Mouse (Mus musculus): ENCODE data around the gene Jag2. TPM values are rescaled to one million over a fixed set of nuclear protein-coding genes. Genes with fewer than 3 reads are reported as not detected.

Gene Jag2
- polyA plus RNA-seq, 1 experiment = 3.2 TPM

- Histone ChIP-seq H3K27ac (ENCODE audit: insufficient read depth, low read depth, low read length) (no peak overlapping the region), H3K4me3 (ENCODE audit: insufficient read depth, low read length) (peak overlapping the region; percentile 35), H3K4me1 (ENCODE audit: control insufficient read depth, insufficient read depth, low read length) (peaks cover 41% of the 10 kb centered on the region)
- no peak for TF ChIP-seq CTCF (IDR thresholded peaks at IDR 0.05; ENCODE audit: low read depth, low read length)
- TF ChIP-seq POLR2A (IDR thresholded peaks at IDR 0.05; ENCODE audit: borderline replicate concordance, low read depth, low read length) = no peak
Observed at GRCm38 (mm10) chr12:112874199-112874598, 55.4 kb downstream of the Jag2 start.

GRCm38 (mm10) chr12:112873452-112874190 is 56.0 kb downstream of the Jag2 start:
- Histone ChIP-seq H3K27ac (ENCODE audit: insufficient read depth, low read depth, low read length) (no peak overlapping the region), H3K4me3 (ENCODE audit: insufficient read depth, low read length) (peak overlapping the region; percentile 35), H3K4me1 (ENCODE audit: control insufficient read depth, insufficient read depth, low read length) (peaks cover 44% of the 10 kb centered on the region)
- TF ChIP-seq POLR2A (IDR thresholded peaks at IDR 0.05; ENCODE audit: borderline replicate concordance, low read depth, low read length) = no peak
- peak; percentile 73 for TF ChIP-seq CTCF (IDR thresholded peaks at IDR 0.05; ENCODE audit: low read depth, low read length)

- Histone ChIP-seq H3K27ac (ENCODE audit: insufficient read depth, low read depth, low read length) (no peak overlapping the region), H3K4me1 (ENCODE audit: control insufficient read depth, insufficient read depth, low read length) (peaks cover 45% of the 10 kb centered on the region), H3K4me3 (ENCODE audit: insufficient read depth, low read length) (no peak overlapping the region)
- TF ChIP-seq CTCF (IDR thresholded peaks at IDR 0.05; ENCODE audit: low read depth, low read length) (no peak), POLR2A (IDR thresholded peaks at IDR 0.05; ENCODE audit: borderline replicate concordance, low read depth, low read length) (no peak)
Observed at GRCm38 (mm10) chr12:112872991-112873390, 56.6 kb downstream of the Jag2 start.

GRCm38 (mm10) chr12:112871272-112871671 is 58.3 kb downstream of the Jag2 start:
- Histone ChIP-seq H3K4me3 (ENCODE audit: insufficient read depth, low read length) (no peak overlapping the region), H3K27ac (ENCODE audit: insufficient read depth, low read depth, low read length) (0 out of 2 replicates have a peak overlapping the region, but pooled peaks have one; percentile 16), H3K4me1 (ENCODE audit: control insufficient read depth, insufficient read depth, low read length) (peaks cover 50% of the 10 kb centered on the region)
- TF ChIP-seq POLR2A (IDR thresholded peaks at IDR 0.05; ENCODE audit: borderline replicate concordance, low read depth, low read length) (no peak), CTCF (IDR thresholded peaks at IDR 0.05; ENCODE audit: low read depth, low read length) (no peak)

- H3K27ac ChIP-seq (ENCODE audit: insufficient read depth, low read depth, low read length) = 0 out of 2 replicates have a peak overlapping the region, but pooled peaks have one; percentile 16
- TF ChIP-seq CTCF (IDR thresholded peaks at IDR 0.05; ENCODE audit: low read depth, low read length) (no peak), POLR2A (IDR thresholded peaks at IDR 0.05; ENCODE audit: borderline replicate concordance, low read depth, low read length) (no peak)
- no peak overlapping the region for H3K4me3 ChIP-seq (ENCODE audit: insufficient read depth, low read length)
- H3K4me1 ChIP-seq (ENCODE audit: control insufficient read depth, insufficient read depth, low read length) = peaks cover 51% of the 10 kb centered on the region
Observed at GRCm38 (mm10) chr12:112870775-112871174, 58.8 kb downstream of the Jag2 start.

GRCm38 (mm10) chr12:112869783-112870204 is 59.8 kb downstream of the Jag2 start:
- H3K4me3 ChIP-seq (ENCODE audit: insufficient read depth, low read length) = no peak overlapping the region
- H3K4me1 ChIP-seq (ENCODE audit: control insufficient read depth, insufficient read depth, low read length) = peaks cover 59% of the 10 kb centered on the region
- no peak for TF ChIP-seq CTCF (IDR thresholded peaks at IDR 0.05; ENCODE audit: low read depth, low read length)
- TF ChIP-seq POLR2A (IDR thresholded peaks at IDR 0.05; ENCODE audit: borderline replicate concordance, low read depth, low read length) = no peak
- no peak overlapping the region; the same call in 1 of the 2 replicates for H3K27ac ChIP-seq (ENCODE audit: insufficient read depth, low read depth, low read length)

GRCm38 (mm10) chr12:112868178-112869087 is 61.1 kb downstream of the Jag2 start, which contains the start of gene Gpr132:
TSS of gene Gpr132 (minus strand) at chr12:112868228.
- H3K4me1 ChIP-seq (ENCODE audit: control insufficient read depth, insufficient read depth, low read length) = peaks cover 67% of the 10 kb centered on the region
- H3K27ac ChIP-seq (ENCODE audit: insufficient read depth, low read depth, low read length) = peak within 1 kb of the TSS; percentile 92
- TF ChIP-seq POLR2A (IDR thresholded peaks at IDR 0.05; ENCODE audit: borderline replicate concordance, low read depth, low read length) = peak; percentile 42; the same call in 1 of the 2 replicates
- no peak for TF ChIP-seq CTCF (IDR thresholded peaks at IDR 0.05; ENCODE audit: low read depth, low read length)

GRCm38 (mm10) chr12:112867106-112867674 is 62.4 kb downstream of the Jag2 start:
- TF ChIP-seq POLR2A (IDR thresholded peaks at IDR 0.05; ENCODE audit: borderline replicate concordance, low read depth, low read length) = no peak
- no peak for TF ChIP-seq CTCF (IDR thresholded peaks at IDR 0.05; ENCODE audit: low read depth, low read length)
- Histone ChIP-seq H3K4me3 (ENCODE audit: insufficient read depth, low read length) (peak overlapping the region; percentile 13), H3K4me1 (ENCODE audit: control insufficient read depth, insufficient read depth, low read length) (peaks cover 63% of the 10 kb centered on the region), H3K27ac (ENCODE audit: insufficient read depth, low read depth, low read length) (peak overlapping the region; percentile 92)

More at GRCm38 (mm10) chr12:112868178-112869087, 61.1 kb downstream of the Jag2 start, which contains the start of gene Gpr132:
- peak within 1 kb of the TSS; percentile 13 for H3K4me3 ChIP-seq (ENCODE audit: insufficient read depth, low read length)

- Histone ChIP-seq H3K4me3 (ENCODE audit: insufficient read depth, low read length) (peak overlapping the region; percentile 13), H3K27ac (ENCODE audit: insufficient read depth, low read depth, low read length) (peak overlapping the region; percentile 92), H3K4me1 (ENCODE audit: control insufficient read depth, insufficient read depth, low read length) (peaks cover 66% of the 10 kb centered on the region)
- no peak for TF ChIP-seq POLR2A (IDR thresholded peaks at IDR 0.05; ENCODE audit: borderline replicate concordance, low read depth, low read length)
- no peak for TF ChIP-seq CTCF (IDR thresholded peaks at IDR 0.05; ENCODE audit: low read depth, low read length)
Observed at GRCm38 (mm10) chr12:112866467-112867080, 63.0 kb downstream of the Jag2 start.

Data from bone marrow macrophage, adult 2 months (primary cell).